Mouse (Mus musculus): ENCODE data around the gene Gm28230. TPM values are rescaled to one million over a fixed set of nuclear protein-coding genes. Genes with fewer than 3 reads are reported as not detected.

Gm28230 gene
- polyA plus RNA-seq, 1 experiment from 2014 or later, result 0.40 TPM

- Histone ChIP-seq H3K4me3 (replicated peaks) (0 out of 2 replicates have a peak overlapping the region, but pooled peaks have one; percentile 7), H3K27me3 (peaks cover 94% of the 10 kb centered on the region)
Measured at GRCm38 (mm10) chr2:74691995-74692807, 34.3 kb upstream of the Gm28230 start.

GRCm38 (mm10) chr2:74692808-74693431, 33.6 kb upstream of the Gm28230 start:
- no peak for ATAC-seq (ENCODE audit: insufficient number of reproducible peaks, low FRiP score, low TSS enrichment, low read depth)
- 2% methylated on average over 20 of the region's 20 CpGs for WGBS
- Histone ChIP-seq H3K27ac (replicated peaks) (no peak overlapping the region), H3K4me2 (replicated peaks) (no peak overlapping the region), H3K4me1 (peaks cover 5% of the 10 kb centered on the region), H3K9me3 (replicated peaks) (no peaks in the 10 kb centered on the region), H3K4me3 (replicated peaks) (no peak overlapping the region), H3K27me3 (peaks cover 94% of the 10 kb centered on the region), H3K9ac (no peak overlapping the region), H3K36me3 (no peaks in the 10 kb centered on the region)

More at GRCm38 (mm10) chr2:74691995-74692807, 34.3 kb upstream of the Gm28230 start:
- no peak overlapping the region for H3K4me2 ChIP-seq (replicated peaks)
- no peaks in the 10 kb centered on the region for H3K4me1 ChIP-seq
- H3K36me3 ChIP-seq, result no peaks in the 10 kb centered on the region
- ATAC-seq (ENCODE audit: insufficient number of reproducible peaks, low FRiP score, low TSS enrichment, low read depth), result no peak
- WGBS, result 3% methylated on average over 35 of the region's 35 CpGs
- no peaks in the 10 kb centered on the region for H3K9me3 ChIP-seq (replicated peaks)
- no peak overlapping the region for H3K27ac ChIP-seq (replicated peaks)
- H3K9ac ChIP-seq, result no peak overlapping the region

- ATAC-seq (ENCODE audit: insufficient number of reproducible peaks, low FRiP score, low TSS enrichment, low read depth), result no peak
- H3K4me2 ChIP-seq (replicated peaks), result no peak overlapping the region
- no peak overlapping the region for H3K27ac ChIP-seq (replicated peaks)
- no peak overlapping the region for H3K9ac ChIP-seq
- peaks cover 94% of the 10 kb centered on the region for H3K27me3 ChIP-seq
- no peaks in the 10 kb centered on the region for H3K36me3 ChIP-seq
- H3K4me1 ChIP-seq, result peaks cover 11% of the 10 kb centered on the region
- H3K4me3 ChIP-seq (replicated peaks), result no peak overlapping the region
- 5% methylated on average over 4 of the region's 4 CpGs for WGBS
- H3K9me3 ChIP-seq (replicated peaks), result no peaks in the 10 kb centered on the region
Measured at GRCm38 (mm10) chr2:74693432-74693827, 33.1 kb upstream of the Gm28230 start.

- Histone ChIP-seq H3K36me3 (no peaks in the 10 kb centered on the region), H3K4me1 (peaks cover 15% of the 10 kb centered on the region), H3K4me3 (replicated peaks) (no peak overlapping the region), H3K4me2 (replicated peaks) (no peak overlapping the region), H3K9ac (no peak overlapping the region), H3K27me3 (peaks cover 94% of the 10 kb centered on the region), H3K9me3 (replicated peaks) (no peaks in the 10 kb centered on the region), H3K27ac (replicated peaks) (no peak overlapping the region)
- ATAC-seq (ENCODE audit: insufficient number of reproducible peaks, low FRiP score, low TSS enrichment, low read depth), result no peak
- WGBS, result 3% methylated on average over 16 of the region's 16 CpGs
Measured at GRCm38 (mm10) chr2:74694066-74694465, 32.5 kb upstream of the Gm28230 start.

- H3K4me2 ChIP-seq (replicated peaks), result no peak overlapping the region
- 12% methylated on average over 1 of the region's 1 CpGs for WGBS
- ATAC-seq (ENCODE audit: insufficient number of reproducible peaks, low FRiP score, low TSS enrichment, low read depth), result no peak
- H3K27ac ChIP-seq (replicated peaks), result no peak overlapping the region
- no peak overlapping the region for H3K4me3 ChIP-seq (replicated peaks)
- no peaks in the 10 kb centered on the region for H3K36me3 ChIP-seq
- peaks cover 96% of the 10 kb centered on the region for H3K27me3 ChIP-seq
- H3K9me3 ChIP-seq (replicated peaks), result no peaks in the 10 kb centered on the region
- H3K4me1 ChIP-seq, result peaks cover 15% of the 10 kb centered on the region
- no peak overlapping the region for H3K9ac ChIP-seq
Measured at GRCm38 (mm10) chr2:74695383-74695782, 31.1 kb upstream of the Gm28230 start.

- no peak for ATAC-seq (ENCODE audit: insufficient number of reproducible peaks, low FRiP score, low TSS enrichment, low read depth)
- Histone ChIP-seq H3K27me3 (peaks cover 100% of the 10 kb centered on the region), H3K36me3 (no peaks in the 10 kb centered on the region), H3K27ac (replicated peaks) (no peak overlapping the region), H3K9ac (no peak overlapping the region), H3K4me1 (peaks cover 15% of the 10 kb centered on the region), H3K4me2 (replicated peaks) (no peak overlapping the region), H3K4me3 (replicated peaks) (no peak overlapping the region), H3K9me3 (replicated peaks) (no peaks in the 10 kb centered on the region)
- 8% methylated on average over 7 of the region's 7 CpGs for WGBS
Measured at GRCm38 (mm10) chr2:74695813-74696430, 30.6 kb upstream of the Gm28230 start.

- Histone ChIP-seq H3K4me1 (peaks cover 15% of the 10 kb centered on the region), H3K36me3 (no peaks in the 10 kb centered on the region), H3K4me3 (replicated peaks) (peak overlapping the region; percentile 38; the same call in 1 of the 2 replicates), H3K9ac (no peak overlapping the region), H3K9me3 (replicated peaks) (no peaks in the 10 kb centered on the region), H3K27ac (replicated peaks) (no peak overlapping the region), H3K4me2 (replicated peaks) (no peak overlapping the region), H3K27me3 (peaks cover 100% of the 10 kb centered on the region)
- 5% methylated on average over 34 of the region's 34 CpGs for WGBS
- ATAC-seq (ENCODE audit: insufficient number of reproducible peaks, low FRiP score, low TSS enrichment, low read depth), result no peak
Measured at GRCm38 (mm10) chr2:74696442-74697335, 29.8 kb upstream of the Gm28230 start.

GRCm38 (mm10) chr2:74697567-74698121, 28.9 kb upstream of the Gm28230 start, which contains the start of gene Hoxd9:
Gene Hoxd9 (plus strand): TSS chr2:74697727.
- Histone ChIP-seq H3K27ac (replicated peaks) (no peak within 1 kb of the TSS), H3K4me1 (peaks cover 15% of the 10 kb centered on the region), H3K27me3 (peaks cover 97% of the 10 kb centered on the region), H3K9me3 (replicated peaks) (no peaks in the 10 kb centered on the region), H3K4me2 (replicated peaks) (peak within 1 kb of the TSS; percentile 53), H3K36me3 (no peaks in the 10 kb centered on the region), H3K4me3 (replicated peaks) (peak within 1 kb of the TSS; percentile 38), H3K9ac (0 out of 2 replicates have a peak within 1 kb of the TSS, but pooled peaks have one; percentile 2)
- under 1% methylated on average over 43 of the region's 43 CpGs for WGBS
- ATAC-seq (ENCODE audit: insufficient number of reproducible peaks, low FRiP score, low TSS enrichment, low read depth), result peak; percentile 30; the same call in 1 of the 2 replicates

GRCm38 (mm10) chr2:74698201-74699052, 28.1 kb upstream of the Gm28230 start:
- Histone ChIP-seq H3K27me3 (peaks cover 97% of the 10 kb centered on the region), H3K27ac (replicated peaks) (no peak overlapping the region), H3K4me2 (replicated peaks) (peak overlapping the region; percentile 53), H3K4me3 (replicated peaks) (peak overlapping the region; percentile 38), H3K9ac (0 out of 2 replicates have a peak overlapping the region, but pooled peaks have one; percentile 2), H3K4me1 (peaks cover 15% of the 10 kb centered on the region), H3K36me3 (no peaks in the 10 kb centered on the region), H3K9me3 (replicated peaks) (no peaks in the 10 kb centered on the region)
- ATAC-seq (ENCODE audit: insufficient number of reproducible peaks, low FRiP score, low TSS enrichment, low read depth), result 0 out of 2 replicates have a peak, but pooled peaks have one; percentile 24
- WGBS, result 1% methylated on average over 77 of the region's 86 CpGs

GRCm38 (mm10) chr2:74699053-74699430, 27.5 kb upstream of the Gm28230 start:
- ATAC-seq (ENCODE audit: insufficient number of reproducible peaks, low FRiP score, low TSS enrichment, low read depth), result no peak
- H3K36me3 ChIP-seq, result no peaks in the 10 kb centered on the region
- 1% methylated on average over 17 of the region's 17 CpGs for WGBS
- H3K4me1 ChIP-seq, result peaks cover 16% of the 10 kb centered on the region
- no peaks in the 10 kb centered on the region for H3K9me3 ChIP-seq (replicated peaks)
- H3K27me3 ChIP-seq, result peaks cover 97% of the 10 kb centered on the region
- no peak overlapping the region for H3K9ac ChIP-seq
- H3K4me3 ChIP-seq (replicated peaks), result peak overlapping the region; percentile 38
- H3K27ac ChIP-seq (replicated peaks), result no peak overlapping the region
- H3K4me2 ChIP-seq (replicated peaks), result peak overlapping the region; percentile 53

Data from embryonic facial prominence, embryonic 15.5 days (tissue).